Mouse (Mus musculus) embryonic fibroblast, embryonic 13.5 days (primary cell): Measurements from ENCODE around the gene Gins2.

ENCODE experiments used
- CTCF ChIP-seq: IDR thresholded peaks from 2 replicates; pipeline ENCODE4 v1.5.1; 2011; ENCODE audit warnings: mild to moderate bottlenecking, control low read depth, low read length, moderate library complexity, borderline replicate concordance; ENCODE audit not compliant: insufficient read depth
- POLR2A ChIP-seq: IDR thresholded peaks from 2 replicates; pipeline ENCODE4 v1.6.1; 2011; ENCODE audit warnings: low read depth, mild to moderate bottlenecking, control low read depth, low read length, moderate library complexity

- TF ChIP-seq POLR2A, result no peak
- no peak for TF ChIP-seq CTCF
Measured at GRCm38 (mm10) chr8:120574941-120575340, 14.2 kb downstream of the Gins2 start.
